Mouse (Mus musculus) testis, postnatal 10 days (tissue): ENCODE results near the gene Cd52.
A peak's percentile ranks its signal among the peaks of the same experiment; 100 is the strongest.
"Not testable (repeated sequence)": the region's sequence is repeated elsewhere in the genome, so short reads cannot be mapped to it uniquely, and the experiment has no call there.

Experiments
- DNase-seq: peaks from one replicate; pipeline ENCODE4 v3.0.0; 2021; ENCODE audit warnings: low spot score

Cd52 gene

GRCm38 (mm10) chr4:134094923-134095547, at the start of gene Cd52:
Gene Cd52 (minus strand): TSS chr4:134095082.
- no peak for DNase-seq

- not testable (repeated sequence) for DNase-seq
These were observed 49.4 kb upstream of the Cd52 start for GRCm38 (mm10) chr4:134144297-134144696.

GRCm38 (mm10) chr4:134138857-134139256, 44.0 kb upstream of the Cd52 start:
- DNase-seq: no peak

- DNase-seq: no peak
These were observed 41.5 kb upstream of the Cd52 start for GRCm38 (mm10) chr4:134136280-134136926.

GRCm38 (mm10) chr4:134132519-134133095, 37.7 kb upstream of the Cd52 start:
- no peak for DNase-seq

- no peak for DNase-seq
These were observed 37.2 kb upstream of the Cd52 start for GRCm38 (mm10) chr4:134132117-134132516.

- DNase-seq: no peak
These were observed 34.6 kb upstream of the Cd52 start for GRCm38 (mm10) chr4:134129482-134129881.

GRCm38 (mm10) chr4:134128983-134129362, 34.1 kb upstream of the Cd52 start:
- DNase-seq: no peak

GRCm38 (mm10) chr4:134128221-134128982, 33.5 kb upstream of the Cd52 start, which contains the start of gene Sh3bgrl3:
Gene Sh3bgrl3 (minus strand): TSS chr4:134128789.
- peak; percentile 89 for DNase-seq

- DNase-seq: no peak
These were observed 32.9 kb upstream of the Cd52 start for GRCm38 (mm10) chr4:134127793-134128192.

- DNase-seq: no peak
These were observed 32.2 kb upstream of the Cd52 start for GRCm38 (mm10) chr4:134127121-134127455.

- DNase-seq: no peak
These were observed 31.6 kb upstream of the Cd52 start for GRCm38 (mm10) chr4:134126300-134127120.

- peak; percentile 41 for DNase-seq
These were observed 30.6 kb upstream of the Cd52 start for GRCm38 (mm10) chr4:134125383-134126060.

GRCm38 (mm10) chr4:134123680-134124551, 29.0 kb upstream of the Cd52 start:
- peak; percentile 51 for DNase-seq

GRCm38 (mm10) chr4:134123147-134123546, 28.3 kb upstream of the Cd52 start:
- DNase-seq: no peak

- DNase-seq: peak; percentile 37
These were observed 27.4 kb upstream of the Cd52 start for GRCm38 (mm10) chr4:134122281-134122680.

GRCm38 (mm10) chr4:134121571-134121970, 26.7 kb upstream of the Cd52 start:
- DNase-seq: peak; percentile 34

- peak; percentile 39 for DNase-seq
These were observed 26.0 kb upstream of the Cd52 start for GRCm38 (mm10) chr4:134120916-134121315.

GRCm38 (mm10) chr4:134120192-134120805, 25.4 kb upstream of the Cd52 start:
- peak; percentile 36 for DNase-seq

- DNase-seq: peak; percentile 56
These were observed 24.8 kb upstream of the Cd52 start for GRCm38 (mm10) chr4:134119644-134120043.
